Mouse (Mus musculus): ENCODE data around the gene Tnrc6a. TPM values are rescaled to one million over a fixed set of nuclear protein-coding genes. Genes with fewer than 3 reads are reported as not detected.

The Tnrc6a gene
- polyA plus RNA-seq, 1 experiment from 2014 or later = 61.5 TPM

- H3K4me3 ChIP-seq = no peak overlapping the region
Observed at GRCm38 (mm10) chr7:123199656-123200206, 76.0 kb downstream of the Tnrc6a start.

GRCm38 (mm10) chr7:123200722-123201121 is 77.0 kb downstream of the Tnrc6a start:
- Histone ChIP-seq H3K36me3 (replicated peaks) (peaks cover 4% of the 10 kb centered on the region), H3K4me3 (no peak overlapping the region), H3K27ac (replicated peaks) (no peak overlapping the region), H3K27me3 (replicated peaks; ENCODE audit: low read depth, poor library complexity, severe bottlenecking) (no peaks in the 10 kb centered on the region), H3K9me3 (no peaks in the 10 kb centered on the region), H3K4me1 (0 out of 2 replicates have a peak, but pooled peaks cover 2% of the 10 kb centered on the region)
- WGBS = 83% methylated on average over 9 of the region's 9 CpGs
- no peak for DNase-seq (ENCODE audit: low spot score)

More at GRCm38 (mm10) chr7:123199656-123200206, 76.0 kb downstream of the Tnrc6a start:
- Histone ChIP-seq H3K36me3 (replicated peaks) (peaks cover 14% of the 10 kb centered on the region), H3K4me1 (0 out of 2 replicates have a peak, but pooled peaks cover 2% of the 10 kb centered on the region), H3K27ac (replicated peaks) (no peak overlapping the region), H3K27me3 (replicated peaks; ENCODE audit: low read depth, poor library complexity, severe bottlenecking) (no peaks in the 10 kb centered on the region), H3K9me3 (no peaks in the 10 kb centered on the region)
- WGBS = 93% methylated on average over 15 of the region's 15 CpGs
- no peak for DNase-seq (ENCODE audit: low spot score)

GRCm38 (mm10) chr7:123205261-123205660 is 81.6 kb downstream of the Tnrc6a start:
- 34% methylated on average over 14 of the region's 14 CpGs for WGBS

GRCm38 (mm10) chr7:123207561-123207960 is 83.9 kb downstream of the Tnrc6a start:
- Histone ChIP-seq H3K4me3 (no peak overlapping the region), H3K4me1 (no peaks in the 10 kb centered on the region; the same call in 1 of the 2 replicates), H3K27me3 (replicated peaks; ENCODE audit: low read depth, poor library complexity, severe bottlenecking) (no peaks in the 10 kb centered on the region), H3K9me3 (no peaks in the 10 kb centered on the region), H3K27ac (replicated peaks) (no peak overlapping the region), H3K36me3 (replicated peaks) (no peaks in the 10 kb centered on the region)
- no peak for DNase-seq (ENCODE audit: low spot score)
- WGBS = 79% methylated on average over 6 of the region's 6 CpGs

More at GRCm38 (mm10) chr7:123205261-123205660, 81.6 kb downstream of the Tnrc6a start:
- Histone ChIP-seq H3K27ac (replicated peaks) (no peak overlapping the region), H3K36me3 (replicated peaks) (no peaks in the 10 kb centered on the region), H3K4me3 (no peak overlapping the region), H3K9me3 (no peaks in the 10 kb centered on the region), H3K27me3 (replicated peaks; ENCODE audit: low read depth, poor library complexity, severe bottlenecking) (no peaks in the 10 kb centered on the region), H3K4me1 (no peaks in the 10 kb centered on the region; the same call in 1 of the 2 replicates)
- peak; percentile 69 for DNase-seq (ENCODE audit: low spot score)

- DNase-seq (ENCODE audit: low spot score) = no peak
- H3K27ac ChIP-seq (replicated peaks) = no peak overlapping the region
- WGBS = 73% methylated on average over 9 of the region's 9 CpGs
Observed at GRCm38 (mm10) chr7:123209864-123210263, 86.2 kb downstream of the Tnrc6a start.

GRCm38 (mm10) chr7:123211461-123211860 is 87.8 kb downstream of the Tnrc6a start:
- H3K4me3 ChIP-seq = no peak overlapping the region
- H3K27me3 ChIP-seq (replicated peaks; ENCODE audit: low read depth, poor library complexity, severe bottlenecking) = no peaks in the 10 kb centered on the region
- no peaks in the 10 kb centered on the region for H3K36me3 ChIP-seq (replicated peaks)
- DNase-seq (ENCODE audit: low spot score) = no peak
- peaks cover 9% of the 10 kb centered on the region for H3K4me1 ChIP-seq
- WGBS = 56% methylated on average over 5 of the region's 5 CpGs
- no peak overlapping the region for H3K27ac ChIP-seq (replicated peaks)
- H3K9me3 ChIP-seq = no peaks in the 10 kb centered on the region

More at GRCm38 (mm10) chr7:123209864-123210263, 86.2 kb downstream of the Tnrc6a start:
- no peaks in the 10 kb centered on the region for H3K27me3 ChIP-seq (replicated peaks; ENCODE audit: low read depth, poor library complexity, severe bottlenecking)
- H3K9me3 ChIP-seq = no peaks in the 10 kb centered on the region
- H3K4me3 ChIP-seq = no peak overlapping the region
- no peaks in the 10 kb centered on the region for H3K36me3 ChIP-seq (replicated peaks)
- peaks cover 9% of the 10 kb centered on the region for H3K4me1 ChIP-seq

- H3K4me1 ChIP-seq = peaks cover 9% of the 10 kb centered on the region
- H3K4me3 ChIP-seq = no peak overlapping the region
- no peak overlapping the region for H3K27ac ChIP-seq (replicated peaks)
- no peaks in the 10 kb centered on the region for H3K9me3 ChIP-seq
- no peak for DNase-seq (ENCODE audit: low spot score)
- no peaks in the 10 kb centered on the region for H3K36me3 ChIP-seq (replicated peaks)
- no peaks in the 10 kb centered on the region for H3K27me3 ChIP-seq (replicated peaks; ENCODE audit: low read depth, poor library complexity, severe bottlenecking)
- 83% methylated on average over 5 of the region's 5 CpGs for WGBS
Observed at GRCm38 (mm10) chr7:123212316-123212715, 88.6 kb downstream of the Tnrc6a start.

- Histone ChIP-seq H3K4me3 (no peak within 1 kb of the TSS), H3K4me1 (peaks cover 13% of the 10 kb centered on the region), H3K36me3 (replicated peaks) (no peaks in the 10 kb centered on the region), H3K27me3 (replicated peaks; ENCODE audit: low read depth, poor library complexity, severe bottlenecking) (no peaks in the 10 kb centered on the region), H3K9me3 (no peaks in the 10 kb centered on the region), H3K27ac (replicated peaks) (peak within 1 kb of the TSS; percentile 36; the same call in 1 of the 2 replicates)
- DNase-seq (ENCODE audit: low spot score) = no peak
- WGBS = 33% methylated on average over 8 of the region's 8 CpGs
Observed at GRCm38 (mm10) chr7:123214365-123215075, 90.8 kb downstream of the Tnrc6a start, which contains the start of gene Slc5a11. Gene Slc5a11 (plus strand): TSS chr7:123214780.

GRCm38 (mm10) chr7:123215138-123215537 is 91.5 kb downstream of the Tnrc6a start:
- Histone ChIP-seq H3K4me3 (no peak overlapping the region), H3K4me1 (peaks cover 19% of the 10 kb centered on the region), H3K27me3 (replicated peaks; ENCODE audit: low read depth, poor library complexity, severe bottlenecking) (no peaks in the 10 kb centered on the region), H3K27ac (replicated peaks) (no peak overlapping the region), H3K36me3 (replicated peaks) (no peaks in the 10 kb centered on the region), H3K9me3 (no peaks in the 10 kb centered on the region)
- no peak for DNase-seq (ENCODE audit: low spot score)
- WGBS = 67% methylated on average over 2 of the region's 2 CpGs

- no peak for DNase-seq (ENCODE audit: low spot score)
- H3K27ac ChIP-seq (replicated peaks) = no peak overlapping the region
- H3K27me3 ChIP-seq (replicated peaks; ENCODE audit: low read depth, poor library complexity, severe bottlenecking) = no peaks in the 10 kb centered on the region
- H3K36me3 ChIP-seq (replicated peaks) = no peaks in the 10 kb centered on the region
- no peaks in the 10 kb centered on the region for H3K9me3 ChIP-seq
- H3K4me1 ChIP-seq = peaks cover 25% of the 10 kb centered on the region
- no peak overlapping the region for H3K4me3 ChIP-seq
- WGBS = 78% methylated on average over 7 of the region's 7 CpGs
Observed at GRCm38 (mm10) chr7:123217448-123218354, 94.0 kb downstream of the Tnrc6a start.

- Histone ChIP-seq H3K27me3 (replicated peaks; ENCODE audit: low read depth, poor library complexity, severe bottlenecking) (no peaks in the 10 kb centered on the region), H3K36me3 (replicated peaks) (no peaks in the 10 kb centered on the region), H3K27ac (replicated peaks) (peak overlapping the region; percentile 2; the same call in 1 of the 2 replicates), H3K4me1 (peaks cover 25% of the 10 kb centered on the region), H3K4me3 (no peak overlapping the region), H3K9me3 (no peaks in the 10 kb centered on the region)
- 30% methylated on average over 6 of the region's 6 CpGs for WGBS
- DNase-seq (ENCODE audit: low spot score) = peak; percentile 25
Observed at GRCm38 (mm10) chr7:123218620-123219019, 94.9 kb downstream of the Tnrc6a start.

Measured in embryonic facial prominence, embryonic 10.5 days (tissue).